Mouse (Mus musculus) neural tube, embryonic 14.5 days (tissue): Measurements from ENCODE around the gene Ror2. TPM values are rescaled to one million over a fixed set of nuclear protein-coding genes. Genes with fewer than 3 reads are reported as not detected.
A peak's percentile ranks its signal among the peaks of the same experiment; 100 is the strongest.

ENCODE experiments used
- ATAC-seq: fragments of 200-750 bp; cut with Nextera tagmentation; 2 replicates; pipeline ENCODE4 v1.8.0; 2017; ENCODE audit warnings: low read depth, mild to moderate bottlenecking, moderate TSS enrichment, moderate library complexity
- H3K27ac ChIP-seq: fragments of 300-500 bp; sonication (generic); 2 replicates; pipeline ENCODE4 v1.5.1; 2014; ENCODE audit warnings: low read depth, mild to moderate bottlenecking, control low read depth, low read length, moderate library complexity, mixed read lengths
- H3K27me3 ChIP-seq: fragments of 300-500 bp; sonication (generic); 2 replicates; pipeline ENCODE4 v1.6.1; 2014; ENCODE audit warnings: low read length; ENCODE audit not compliant: control insufficient read depth, insufficient read depth
- H3K36me3 ChIP-seq: fragments of 300-500 bp; sonication (generic); 2 replicates; pipeline ENCODE4 v1.6.1; 2014; ENCODE audit warnings: low read length, mixed read lengths; ENCODE audit not compliant: control insufficient read depth, insufficient read depth
- H3K4me1 ChIP-seq: fragments of 300-500 bp; sonication (generic); 2 replicates; pipeline ENCODE4 v1.6.1; 2014; ENCODE audit warnings: low read length; ENCODE audit not compliant: control insufficient read depth, insufficient read depth
- H3K4me2 ChIP-seq: fragments of 300-500 bp; sonication (generic); 2 replicates; pipeline ENCODE4 v1.6.1; 2014; ENCODE audit warnings: mild to moderate bottlenecking, low read depth, low read length, control low read depth
- H3K4me3 ChIP-seq: fragments of 300-500 bp; sonication (generic); 2 replicates; pipeline ENCODE4 v1.5.1; 2014; ENCODE audit warnings: low read depth, low read length, control low read depth, mixed read lengths
- H3K9ac ChIP-seq: fragments of 300-500 bp; sonication (generic); replicated peaks from 2 replicates; pipeline ENCODE4 v1.6.1; 2014; ENCODE audit warnings: low read depth, mild to moderate bottlenecking, control low read depth, low read length, mixed read lengths
- H3K9me3 ChIP-seq: fragments of 300-500 bp; sonication (generic); 2 replicates; pipeline ENCODE4 v1.6.1; 2016; ENCODE audit warnings: low read length; ENCODE audit not compliant: control insufficient read depth
- WGBS: fragments of 180-500 bp; shearing (Covaris S2); extraction: QIAGEN DNeasy Blood & Tissue Kit; methylation state at CpG from one replicate; pipeline ENCODE4 v1.1.7; 2014; 5-methylcytosine and 5-hydroxymethylcytosine counted together
- polyA plus RNA-seq: library from polyadenylated mRNA; unstranded; fragments of >200 nt; fragmentation: Nextera tagmentation; extraction: Ambion mirVana; gene quantifications from 2 replicates; pipeline ENCODE4 v1.2.1, GENCODE M21; 2014

Ror2 gene
- polyA plus RNA-seq, 1 experiment from 2014 or later, result 1.1 TPM

DNA sequence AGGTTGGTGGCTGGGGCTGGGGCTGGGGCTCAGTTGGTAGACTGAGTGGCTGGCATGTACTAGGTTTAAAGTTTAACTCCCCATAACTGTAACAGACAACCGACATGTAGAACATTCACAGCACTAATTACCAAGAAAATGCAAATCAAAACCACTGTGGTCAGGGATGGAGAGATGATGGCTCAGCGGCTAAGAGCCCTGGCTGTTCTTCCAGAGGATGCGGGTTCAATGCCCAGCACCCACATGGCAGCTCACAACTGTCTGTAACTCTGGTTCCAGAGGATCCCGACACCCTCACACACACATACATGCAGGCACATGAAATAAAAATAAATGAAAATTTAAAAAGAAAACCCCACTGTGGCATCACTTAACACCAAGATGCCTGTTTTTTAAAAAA, 18.8 kb downstream of the Ror2 start:
- no peak overlapping the region for H3K4me2 ChIP-seq
- H3K36me3 ChIP-seq, result no peaks in the 10 kb centered on the region
- ATAC-seq, result no peak
- H3K9me3 ChIP-seq, result no peaks in the 10 kb centered on the region
- no peak overlapping the region for H3K4me3 ChIP-seq
- no peaks in the 10 kb centered on the region for H3K4me1 ChIP-seq
- no peaks in the 10 kb centered on the region for H3K27me3 ChIP-seq
- H3K9ac ChIP-seq, result no peak overlapping the region
- no peak overlapping the region for H3K27ac ChIP-seq
- 86% methylated on average over 4 of the region's 4 CpGs for WGBS

DNA sequence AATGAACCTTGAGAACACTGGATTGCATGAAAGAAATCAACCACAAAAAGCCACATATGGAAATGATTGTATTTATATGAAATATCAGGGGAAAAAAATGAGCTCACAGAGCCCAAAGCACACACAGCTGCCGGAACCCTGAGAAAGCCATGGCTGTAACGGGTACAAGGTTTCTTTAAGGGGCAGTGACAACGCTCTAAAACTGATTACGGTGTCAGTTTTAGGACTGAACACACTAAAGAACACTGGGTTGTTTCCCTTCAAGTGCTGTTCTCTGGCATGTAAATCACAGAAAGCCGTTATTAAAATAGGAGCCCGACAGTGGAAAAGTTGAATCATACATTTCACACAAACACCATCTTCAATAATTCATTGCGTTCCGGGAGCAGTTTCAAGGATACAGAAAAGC, 19.4 kb downstream of the Ror2 start:
- Histone ChIP-seq H3K4me1 (no peaks in the 10 kb centered on the region), H3K9me3 (no peaks in the 10 kb centered on the region), H3K27me3 (no peaks in the 10 kb centered on the region), H3K4me3 (no peak overlapping the region), H3K9ac (no peak overlapping the region), H3K27ac (no peak overlapping the region), H3K36me3 (no peaks in the 10 kb centered on the region), H3K4me2 (no peak overlapping the region)
- no peak for ATAC-seq
- WGBS, result 71% methylated on average over 8 of the region's 8 CpGs

DNA sequence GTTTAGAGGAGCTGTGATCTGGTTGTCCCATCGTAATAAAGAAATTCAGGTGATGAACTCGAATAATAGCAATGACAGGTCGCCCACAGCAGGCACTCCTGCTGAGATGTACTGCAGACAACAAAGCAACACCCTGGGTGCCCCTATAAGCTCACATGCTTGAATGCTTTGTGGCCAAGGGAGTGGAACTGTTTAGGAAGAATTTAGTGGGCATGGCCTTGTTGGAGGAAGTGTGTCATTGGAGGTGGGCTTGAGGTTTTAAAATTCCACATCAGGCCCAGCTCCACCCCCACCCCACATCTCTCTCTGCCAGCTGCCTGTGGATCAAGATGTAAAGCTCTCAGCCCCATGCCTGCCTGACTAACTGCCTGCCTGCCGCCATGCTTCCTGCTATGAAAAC, 21.0 kb downstream of the Ror2 start:
- no peaks in the 10 kb centered on the region for H3K4me1 ChIP-seq
- no peak overlapping the region for H3K9ac ChIP-seq
- no peaks in the 10 kb centered on the region for H3K36me3 ChIP-seq
- no peak overlapping the region for H3K4me3 ChIP-seq
- H3K4me2 ChIP-seq, result no peak overlapping the region
- no peaks in the 10 kb centered on the region for H3K27me3 ChIP-seq
- H3K9me3 ChIP-seq, result no peaks in the 10 kb centered on the region
- WGBS, result 84% methylated on average over 4 of the region's 4 CpGs
- no peak for ATAC-seq
- no peak overlapping the region for H3K27ac ChIP-seq

DNA sequence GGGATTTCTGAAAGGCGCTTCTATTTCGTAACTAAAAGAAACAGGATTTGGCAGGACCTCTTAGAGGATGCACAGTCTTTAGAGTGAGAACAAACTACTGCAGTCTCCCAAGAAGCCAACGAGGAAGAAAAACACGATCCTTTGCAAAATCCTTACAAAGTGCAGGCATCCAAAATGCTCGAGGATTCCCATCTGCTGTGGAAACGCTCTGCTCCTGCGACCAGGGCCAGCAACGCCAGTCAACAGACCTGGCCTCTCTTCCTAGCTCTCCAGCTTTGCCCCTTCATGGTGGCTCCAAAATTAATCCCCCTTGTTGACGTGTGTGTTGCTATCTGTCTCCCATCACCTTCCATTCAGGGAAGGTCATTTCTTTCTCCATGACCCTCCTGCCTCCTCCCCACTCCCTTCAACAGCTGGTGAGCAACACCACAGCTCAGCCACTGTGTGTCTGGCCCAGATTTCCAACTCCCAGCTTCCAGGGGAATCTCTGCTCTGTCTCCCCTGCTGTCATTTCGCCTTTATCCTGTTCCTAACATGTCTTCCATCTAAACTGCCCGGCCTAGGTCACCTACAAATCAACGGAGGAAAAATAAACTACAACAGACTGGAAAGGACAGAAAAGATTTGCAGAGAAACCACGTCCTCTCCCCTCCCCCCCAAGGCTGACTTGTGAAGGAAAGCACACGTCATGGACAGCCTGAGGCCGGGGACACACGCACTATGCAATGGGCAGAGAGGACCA, 23.2 kb downstream of the Ror2 start:
- Histone ChIP-seq H3K9me3 (no peaks in the 10 kb centered on the region), H3K36me3 (no peaks in the 10 kb centered on the region), H3K27me3 (no peaks in the 10 kb centered on the region), H3K4me3 (no peak overlapping the region), H3K4me2 (no peak overlapping the region), H3K27ac (no peak overlapping the region), H3K9ac (no peak overlapping the region), H3K4me1 (no peaks in the 10 kb centered on the region)
- no peak for ATAC-seq
- 82% methylated on average over 16 of the region's 16 CpGs for WGBS

DNA sequence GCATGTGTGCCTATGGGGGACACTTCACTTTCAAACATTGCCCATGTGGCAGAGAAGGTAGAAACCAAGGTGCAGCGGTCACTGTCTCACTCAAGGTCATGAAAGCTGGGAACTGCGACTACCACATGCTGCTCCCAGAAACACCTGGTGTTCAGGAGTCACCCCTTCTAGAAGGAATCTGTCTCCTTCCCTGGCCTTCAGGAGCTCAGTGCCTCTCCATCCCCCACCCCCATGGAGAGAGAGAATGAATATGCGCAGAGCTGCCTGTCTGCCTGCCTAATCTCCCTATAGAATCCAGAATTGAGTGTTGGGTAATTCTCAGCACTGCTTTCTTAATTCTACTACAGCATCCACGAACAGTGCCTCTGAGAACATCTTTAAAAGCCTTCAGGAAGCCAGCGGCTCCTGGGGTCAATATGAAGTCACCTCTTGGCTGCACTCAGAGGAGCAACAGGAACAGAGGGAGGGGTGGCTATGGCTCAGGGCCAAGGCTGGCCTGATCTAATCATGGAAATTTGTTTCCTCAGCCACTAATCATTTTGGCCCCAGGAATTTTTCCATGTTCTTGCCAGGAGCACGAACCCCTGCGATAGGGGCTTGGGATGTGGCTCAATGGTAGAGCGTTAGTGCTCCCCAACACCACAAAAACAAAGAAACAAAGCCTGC, 24.7 kb downstream of the Ror2 start:
- no peaks in the 10 kb centered on the region for H3K36me3 ChIP-seq
- no peak overlapping the region for H3K4me2 ChIP-seq
- no peaks in the 10 kb centered on the region for H3K27me3 ChIP-seq
- WGBS, result 70% methylated on average over 8 of the region's 8 CpGs
- no peak overlapping the region for H3K9ac ChIP-seq
- no peak overlapping the region for H3K4me3 ChIP-seq
- no peaks in the 10 kb centered on the region for H3K4me1 ChIP-seq
- no peak for ATAC-seq
- no peaks in the 10 kb centered on the region for H3K9me3 ChIP-seq
- no peak overlapping the region for H3K27ac ChIP-seq

DNA sequence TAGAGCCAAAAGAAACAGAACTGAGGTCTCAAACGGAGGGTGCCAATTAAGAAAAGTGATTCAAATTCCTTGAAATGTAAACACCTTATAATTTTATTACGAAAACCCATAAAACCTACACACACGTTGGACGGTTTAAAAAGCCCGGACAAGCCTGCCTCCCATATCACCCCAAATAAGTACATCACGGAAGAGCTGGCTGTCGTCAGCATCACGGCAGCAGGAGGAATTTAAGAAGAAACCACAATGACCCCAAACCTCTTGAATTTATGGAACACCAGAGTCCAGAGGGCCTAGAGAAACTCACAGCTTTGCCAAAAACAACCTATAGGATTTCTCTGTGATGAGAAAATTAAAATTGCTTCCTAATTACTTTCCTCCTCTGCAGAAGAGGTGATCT, 27.0 kb downstream of the Ror2 start:
- H3K36me3 ChIP-seq, result no peaks in the 10 kb centered on the region
- H3K4me3 ChIP-seq, result no peak overlapping the region
- WGBS, result 72% methylated on average over 8 of the region's 8 CpGs
- no peak for ATAC-seq
- no peaks in the 10 kb centered on the region for H3K9me3 ChIP-seq
- H3K4me1 ChIP-seq, result no peaks in the 10 kb centered on the region
- H3K4me2 ChIP-seq, result no peak overlapping the region
- no peak overlapping the region for H3K27ac ChIP-seq
- no peaks in the 10 kb centered on the region for H3K27me3 ChIP-seq
- no peak overlapping the region for H3K9ac ChIP-seq

DNA sequence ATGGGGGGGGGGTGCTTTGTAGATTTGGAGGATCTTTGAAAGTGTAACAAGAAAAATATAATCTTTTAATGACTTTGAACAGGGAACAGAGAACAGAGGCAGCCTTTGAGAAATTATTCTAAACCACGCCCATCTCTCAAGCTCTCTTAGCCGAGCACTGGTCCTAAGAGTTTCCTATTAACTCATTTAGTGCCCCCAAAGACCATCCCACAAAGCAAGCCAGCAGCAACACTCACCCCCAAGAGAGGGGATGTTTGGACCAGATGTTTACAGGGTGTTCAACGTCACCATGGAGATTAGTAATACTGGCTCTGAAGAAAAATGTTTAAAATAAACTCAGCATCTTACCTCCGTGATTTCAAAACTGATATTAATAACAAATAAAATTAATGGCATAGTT, 27.4 kb downstream of the Ror2 start:
- no peaks in the 10 kb centered on the region for H3K4me1 ChIP-seq
- no peak overlapping the region for H3K4me3 ChIP-seq
- no peak overlapping the region for H3K9ac ChIP-seq
- H3K27me3 ChIP-seq, result no peaks in the 10 kb centered on the region
- WGBS, result 57% methylated on average over 4 of the region's 4 CpGs
- no peaks in the 10 kb centered on the region for H3K36me3 ChIP-seq
- no peak for ATAC-seq
- no peak overlapping the region for H3K27ac ChIP-seq
- no peak overlapping the region for H3K4me2 ChIP-seq
- no peaks in the 10 kb centered on the region for H3K9me3 ChIP-seq

DNA sequence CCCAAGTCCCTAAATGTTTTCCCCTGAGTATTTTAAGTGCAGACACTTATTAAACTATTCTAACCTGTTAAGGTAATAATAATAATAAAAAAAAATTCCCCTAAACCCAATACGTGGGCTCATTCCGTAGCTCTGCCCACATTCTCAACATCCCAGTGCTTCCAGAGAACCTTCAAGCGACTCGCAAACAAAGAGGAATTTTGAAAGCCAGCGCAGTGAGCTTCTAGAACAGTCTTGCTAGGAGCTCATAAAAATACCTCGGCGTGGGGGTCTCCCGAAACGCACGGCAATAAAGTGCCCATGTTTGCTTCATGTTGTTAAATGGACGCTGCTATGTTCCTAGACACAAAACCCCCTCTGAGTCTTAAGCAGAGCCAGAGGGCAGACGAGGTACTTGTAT, 32.7 kb downstream of the Ror2 start:
- Histone ChIP-seq H3K9me3 (no peaks in the 10 kb centered on the region), H3K4me3 (no peak overlapping the region), H3K9ac (no peak overlapping the region), H3K4me1 (no peaks in the 10 kb centered on the region), H3K27me3 (no peaks in the 10 kb centered on the region), H3K36me3 (no peaks in the 10 kb centered on the region), H3K4me2 (no peak overlapping the region), H3K27ac (no peak overlapping the region)
- WGBS, result 77% methylated on average over 12 of the region's 12 CpGs
- ATAC-seq, result no peak

DNA sequence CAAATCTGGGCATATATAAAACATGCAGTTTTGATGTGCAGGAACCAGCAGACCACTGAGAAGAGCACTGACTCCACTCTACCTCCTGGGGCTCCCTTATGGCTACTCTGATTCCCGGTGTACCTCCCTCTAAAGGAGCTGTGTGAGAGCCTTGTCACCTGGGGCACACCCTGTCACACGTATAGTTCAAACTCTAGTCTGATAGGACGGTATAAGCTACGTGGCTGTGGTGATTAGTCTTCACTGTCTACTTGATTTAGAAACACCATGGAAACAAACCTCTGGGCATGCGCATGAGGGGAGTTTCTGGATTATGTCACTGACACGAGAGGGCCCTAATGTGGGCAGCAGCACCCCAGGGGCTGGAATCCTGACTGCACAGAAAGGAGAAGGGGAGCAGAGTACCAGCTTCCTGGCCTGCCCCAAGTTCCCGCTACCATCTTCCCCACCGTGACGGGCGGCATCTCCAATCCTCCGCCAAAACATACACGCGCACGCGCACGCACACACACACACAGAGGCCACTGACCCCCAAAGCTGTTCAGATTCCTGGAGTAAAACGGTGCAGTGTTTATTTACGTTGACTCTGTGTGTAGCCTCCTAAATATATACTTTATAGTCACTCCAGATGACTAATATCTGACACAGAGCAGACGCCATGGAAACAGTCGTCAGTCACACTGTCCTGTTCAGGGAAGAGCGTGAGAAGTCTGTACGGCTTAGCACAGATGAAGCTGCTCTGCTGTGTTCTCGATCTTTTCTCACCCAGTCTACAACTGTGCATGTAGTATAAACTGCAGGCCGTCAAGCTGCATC, 37.1 kb downstream of the Ror2 start:
- H3K9ac ChIP-seq, result no peak overlapping the region
- ATAC-seq, result 0 out of 2 replicates have a peak, but pooled peaks have one; percentile 17
- no peaks in the 10 kb centered on the region for H3K27me3 ChIP-seq
- WGBS, result 65% methylated on average over 24 of the region's 24 CpGs
- H3K4me3 ChIP-seq, result no peak overlapping the region
- no peak overlapping the region for H3K27ac ChIP-seq
- H3K36me3 ChIP-seq, result no peaks in the 10 kb centered on the region
- H3K4me2 ChIP-seq, result no peak overlapping the region
- no peaks in the 10 kb centered on the region for H3K9me3 ChIP-seq
- H3K4me1 ChIP-seq, result no peaks in the 10 kb centered on the region
